Mouse (Mus musculus) erythroblast, embryonic 14.5 days (primary cell): ENCODE measurements at regions not wholly inside any gene's neighbourhood (a gene's known extent, or its start where the extent isn't known, plus 50 kb on each side); places are given as distances from the start of the nearest gene placed in this dataset.
A peak's percentile ranks its signal among the peaks of the same experiment; 100 is the strongest.

ENCODE experiments used
- H3K27me3 ChIP-seq: 2 replicates; pipeline ENCODE4 v1.6.1; 2012; ENCODE audit warnings: inconsistent platforms; ENCODE audit not compliant: control insufficient read depth
- H3K36me3 ChIP-seq: 2 replicates; pipeline ENCODE4 v1.6.1; 2012; ENCODE audit warnings: mild to moderate bottlenecking, inconsistent platforms; ENCODE audit not compliant: control insufficient read depth
- H3K4me1 ChIP-seq: 2 replicates; pipeline ENCODE4 v1.6.1; 2012; ENCODE audit warnings: inconsistent platforms; ENCODE audit not compliant: control insufficient read depth
- H3K4me3 ChIP-seq: replicated peaks from 2 replicates; pipeline ENCODE3; 2012; ENCODE audit warnings: moderate library complexity, mild to moderate bottlenecking, inconsistent platforms
- H3K9me3 ChIP-seq: 2 replicates; pipeline ENCODE4 v1.6.1; 2012; ENCODE audit warnings: low read length, inconsistent platforms, mixed read lengths; ENCODE audit not compliant: control insufficient read depth
- GATA1 ChIP-seq: IDR thresholded peaks from 2 replicates; pipeline ENCODE4 v1.6.1; 2012; ENCODE audit warnings: low read length, inconsistent platforms, mixed read lengths
- TAL1 ChIP-seq: IDR thresholded peaks from 3 replicates; pipeline ENCODE4 v1.6.1; 2012; ENCODE audit warnings: low read length, inconsistent platforms, mixed read lengths

- Histone ChIP-seq H3K9me3 (no peaks in the 10 kb centered on the region), H3K4me3 (no peak overlapping the region), H3K36me3 (no peaks in the 10 kb centered on the region), H3K4me1 (no peaks in the 10 kb centered on the region), H3K27me3 (no peaks in the 10 kb centered on the region)
- TF ChIP-seq GATA1 (no peak), TAL1 (no peak)
Measured at GRCm38 (mm10) chr10:16578554-16579078, 1144.4 kb upstream of the Cited2 start.

GRCm38 (mm10) chr10:16580200-16580599, 1142.8 kb upstream of the Cited2 start:
- no peak for TF ChIP-seq GATA1
- no peak for TF ChIP-seq TAL1
- no peaks in the 10 kb centered on the region for H3K27me3 ChIP-seq

GRCm38 (mm10) chr10:16588833-16589232, 1134.2 kb upstream of the Cited2 start:
- no peak for TF ChIP-seq GATA1
- no peaks in the 10 kb centered on the region for H3K9me3 ChIP-seq
- H3K4me1 ChIP-seq, result no peaks in the 10 kb centered on the region
- no peak overlapping the region for H3K4me3 ChIP-seq
- H3K27me3 ChIP-seq, result no peaks in the 10 kb centered on the region
- H3K36me3 ChIP-seq, result no peaks in the 10 kb centered on the region

More at GRCm38 (mm10) chr10:16580200-16580599, 1142.8 kb upstream of the Cited2 start:
- Histone ChIP-seq H3K4me1 (no peaks in the 10 kb centered on the region), H3K4me3 (no peak overlapping the region), H3K36me3 (no peaks in the 10 kb centered on the region), H3K9me3 (no peaks in the 10 kb centered on the region)

GRCm38 (mm10) chr10:16589399-16589798, 1133.6 kb upstream of the Cited2 start:
- Histone ChIP-seq H3K9me3 (no peaks in the 10 kb centered on the region), H3K4me3 (no peak overlapping the region), H3K4me1 (no peaks in the 10 kb centered on the region), H3K27me3 (no peaks in the 10 kb centered on the region), H3K36me3 (no peaks in the 10 kb centered on the region)
- no peak for TF ChIP-seq TAL1
- no peak for TF ChIP-seq GATA1

GRCm38 (mm10) chr10:16592870-16593269, 1130.1 kb upstream of the Cited2 start:
- no peaks in the 10 kb centered on the region for H3K4me1 ChIP-seq
- H3K36me3 ChIP-seq, result no peaks in the 10 kb centered on the region
- no peaks in the 10 kb centered on the region for H3K27me3 ChIP-seq
- TF ChIP-seq TAL1 (no peak), GATA1 (no peak)
- no peaks in the 10 kb centered on the region for H3K9me3 ChIP-seq
- H3K4me3 ChIP-seq, result no peak overlapping the region

- no peaks in the 10 kb centered on the region for H3K27me3 ChIP-seq
- TF ChIP-seq TAL1, result no peak
- no peak for TF ChIP-seq GATA1
- H3K4me1 ChIP-seq, result peaks cover 13% of the 10 kb centered on the region
- H3K4me3 ChIP-seq, result no peak overlapping the region
- no peaks in the 10 kb centered on the region for H3K9me3 ChIP-seq
- H3K36me3 ChIP-seq, result no peaks in the 10 kb centered on the region
Measured at GRCm38 (mm10) chr10:16600041-16600440, 1123.0 kb upstream of the Cited2 start.

- Histone ChIP-seq H3K27me3 (no peaks in the 10 kb centered on the region), H3K4me3 (no peak overlapping the region), H3K36me3 (no peaks in the 10 kb centered on the region), H3K9me3 (no peaks in the 10 kb centered on the region), H3K4me1 (peaks cover 13% of the 10 kb centered on the region)
- TF ChIP-seq GATA1, result no peak
- TF ChIP-seq TAL1, result peak; percentile 28; the same call in 1 of the 3 replicates
Measured at GRCm38 (mm10) chr10:16600551-16601224, 1122.3 kb upstream of the Cited2 start.

- Histone ChIP-seq H3K27me3 (no peaks in the 10 kb centered on the region), H3K9me3 (no peaks in the 10 kb centered on the region), H3K4me3 (no peak overlapping the region), H3K4me1 (peaks cover 13% of the 10 kb centered on the region), H3K36me3 (no peaks in the 10 kb centered on the region)
- TF ChIP-seq TAL1 (no peak), GATA1 (no peak)
Measured at GRCm38 (mm10) chr10:16601225-16601595, 1121.8 kb upstream of the Cited2 start.

- TF ChIP-seq GATA1, result no peak
- no peak for TF ChIP-seq TAL1
- H3K27me3 ChIP-seq, result no peaks in the 10 kb centered on the region
- no peaks in the 10 kb centered on the region for H3K36me3 ChIP-seq
- H3K9me3 ChIP-seq, result no peaks in the 10 kb centered on the region
- no peak overlapping the region for H3K4me3 ChIP-seq
- no peaks in the 10 kb centered on the region for H3K4me1 ChIP-seq
Measured at GRCm38 (mm10) chr10:16608339-16608738, 1114.7 kb upstream of the Cited2 start.
